Mouse (Mus musculus): ENCODE data around the gene Scarb2. TPM values are rescaled to one million over a fixed set of nuclear protein-coding genes. Genes with fewer than 3 reads are reported as not detected.

Scarb2 gene
- total RNA-seq, 1 experiment: 39.0 TPM

DNA sequence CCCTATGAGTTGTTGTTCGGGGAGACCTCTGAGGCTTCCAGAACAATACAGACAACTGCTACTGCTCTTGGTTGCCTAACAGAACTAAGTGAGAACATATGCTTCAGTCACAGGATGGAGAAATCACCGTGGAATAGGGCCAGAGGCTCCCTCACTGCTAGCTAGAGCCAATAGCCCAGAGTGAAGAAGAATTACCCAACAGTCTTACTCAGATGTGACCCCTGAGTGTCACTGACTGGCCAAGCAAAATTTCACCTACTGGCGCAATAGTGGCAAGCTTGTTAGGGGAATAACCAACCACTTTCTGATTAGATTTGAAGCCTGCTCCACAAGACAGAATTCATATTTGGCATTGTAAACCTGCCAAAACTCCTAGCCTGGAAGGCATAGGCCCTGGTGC, 19.9 kb downstream of the Scarb2 start:
- DNase-seq (ENCODE audit: low read depth, low spot score): no peak
- in situ Hi-C loops (cut with MboI; ENCODE audit: low sequenced_read_pairs in 2 of 2, unreplicated experiment in 2 of 2): no loop called here
- Histone ChIP-seq H3K36me3 (ENCODE audit: control insufficient read depth, insufficient read depth, low read length, poor library complexity, severe bottlenecking) (peaks cover 14% of the 10 kb centered on the region), H3K9me3 (ENCODE audit: control insufficient read depth, insufficient read depth, low read depth, low read length) (no peaks in the 10 kb centered on the region), H3K4me3 (ENCODE audit: insufficient read depth in 1 of 2, low read depth in 1 of 2, low read length in 2 of 2, poor library complexity in 1 of 2, severe bottlenecking in 1 of 2) (no peak overlapping the region), H3K9ac (ENCODE audit: insufficient read depth, low read depth, low read length, poor library complexity, severe bottlenecking) (no peak overlapping the region), H3K27ac (ENCODE audit: insufficient read depth, low read depth, low read length, poor library complexity, severe bottlenecking) (no peak overlapping the region), H3K4me1 (ENCODE audit: control insufficient read depth in 2 of 2, insufficient read depth in 2 of 2, low read length in 2 of 2, poor library complexity in 1 of 2) (peaks cover 2 to 14% of the 10 kb centered on the region in 2 experiments; a peak in 2 of 4 replicates)
- TF ChIP-seq ZNF384 (IDR thresholded peaks at IDR 0.05; ENCODE audit: low read depth, low read length): no peak
- no peak for TF ChIP-seq ZC3H11A (IDR thresholded peaks at IDR 0.05; ENCODE audit: borderline replicate concordance, low read depth, low read length)
- TF ChIP-seq CHD2 (IDR thresholded peaks at IDR 0.05; ENCODE audit: low read depth, low read length): no peak
- no peak for TF ChIP-seq MAFK (IDR thresholded peaks at IDR 0.05; ENCODE audit: insufficient read depth, low read depth, low read length)
- no peak for TF ChIP-seq HCFC1 (IDR thresholded peaks at IDR 0.05; ENCODE audit: borderline replicate concordance, insufficient read depth, low read length)

DNA sequence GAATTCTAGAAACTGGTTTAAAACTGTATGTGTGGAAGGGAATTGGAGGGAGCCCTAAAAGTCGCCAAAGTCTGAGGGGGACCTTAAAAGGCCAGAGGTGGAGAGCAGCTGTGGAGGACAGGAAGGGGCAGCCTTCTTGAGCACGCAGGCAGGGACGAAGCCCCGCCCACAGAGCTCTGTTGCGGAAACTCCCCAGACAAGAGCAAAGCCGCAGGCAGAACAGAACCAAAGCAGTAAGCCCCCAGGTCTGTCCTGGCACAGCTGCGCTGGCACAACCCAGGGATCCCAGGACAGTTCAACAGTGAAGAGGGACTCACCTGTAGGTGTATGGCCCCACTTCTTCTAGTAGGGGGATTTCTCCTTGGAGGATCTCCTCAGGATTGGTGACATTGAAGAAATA, 21.8 kb downstream of the Scarb2 start:
- no peak overlapping the region for H3K9ac ChIP-seq (ENCODE audit: insufficient read depth, low read depth, low read length, poor library complexity, severe bottlenecking)
- H3K36me3 ChIP-seq (ENCODE audit: control insufficient read depth, insufficient read depth, low read length, poor library complexity, severe bottlenecking): peaks cover 11% of the 10 kb centered on the region
- DNase-seq (ENCODE audit: low read depth, low spot score): no peak
- H3K4me1 ChIP-seq (ENCODE audit: control insufficient read depth in 2 of 2, insufficient read depth in 2 of 2, low read length in 2 of 2, poor library complexity in 1 of 2): peaks cover 0 to 8% of the 10 kb centered on the region in 2 experiments; a peak in 2 of 4 replicates
- no peak overlapping the region for H3K27ac ChIP-seq (ENCODE audit: insufficient read depth, low read depth, low read length, poor library complexity, severe bottlenecking)
- H3K4me3 ChIP-seq (ENCODE audit: insufficient read depth in 1 of 2, low read depth in 1 of 2, low read length in 2 of 2, poor library complexity in 1 of 2, severe bottlenecking in 1 of 2): no peak overlapping the region
- no peaks in the 10 kb centered on the region for H3K9me3 ChIP-seq (ENCODE audit: control insufficient read depth, insufficient read depth, low read depth, low read length)
- in situ Hi-C loops (cut with MboI; ENCODE audit: low sequenced_read_pairs in 2 of 2, unreplicated experiment in 2 of 2): no loop called here
- TF ChIP-seq ZC3H11A (IDR thresholded peaks at IDR 0.05; ENCODE audit: borderline replicate concordance, low read depth, low read length): no peak

DNA sequence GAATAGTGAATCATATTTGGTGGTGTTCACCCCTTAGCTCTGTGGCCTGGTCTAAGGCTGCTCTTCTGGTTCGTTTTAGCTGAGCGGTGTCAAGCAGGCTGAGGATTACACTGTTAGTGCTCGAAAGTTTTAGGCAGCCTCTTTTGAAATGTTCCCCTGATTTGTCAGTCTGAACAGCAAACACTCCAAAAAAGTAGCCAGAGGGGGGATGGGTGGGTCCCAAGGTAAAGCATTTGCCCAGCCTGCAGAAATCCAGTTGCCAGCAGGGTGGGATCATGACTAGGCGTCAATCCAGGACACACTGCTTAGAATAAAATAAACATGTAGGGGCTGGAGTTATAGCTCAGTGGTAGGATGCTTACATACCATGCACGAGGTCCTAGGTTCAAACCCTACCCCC, 33.8 kb downstream of the Scarb2 start:
- H3K27ac ChIP-seq (ENCODE audit: insufficient read depth, low read depth, low read length, poor library complexity, severe bottlenecking): no peak overlapping the region
- TF ChIP-seq HCFC1 (IDR thresholded peaks at IDR 0.05; ENCODE audit: borderline replicate concordance, insufficient read depth, low read length) (no peak), CHD2 (IDR thresholded peaks at IDR 0.05; ENCODE audit: low read depth, low read length) (no peak), MAFK (IDR thresholded peaks at IDR 0.05; ENCODE audit: insufficient read depth, low read depth, low read length) (no peak), ZNF384 (IDR thresholded peaks at IDR 0.05; ENCODE audit: low read depth, low read length) (no peak), ZC3H11A (IDR thresholded peaks at IDR 0.05; ENCODE audit: borderline replicate concordance, low read depth, low read length) (no peak)
- H3K9ac ChIP-seq (ENCODE audit: insufficient read depth, low read depth, low read length, poor library complexity, severe bottlenecking): no peak overlapping the region
- H3K4me3 ChIP-seq (ENCODE audit: insufficient read depth in 1 of 2, low read depth in 1 of 2, low read length in 2 of 2, poor library complexity in 1 of 2, severe bottlenecking in 1 of 2): no peak overlapping the region
- H3K36me3 ChIP-seq (ENCODE audit: control insufficient read depth, insufficient read depth, low read length, poor library complexity, severe bottlenecking): peaks cover 4% of the 10 kb centered on the region; the same call in 1 of the 2 replicates
- H3K9me3 ChIP-seq (ENCODE audit: control insufficient read depth, insufficient read depth, low read depth, low read length): no peaks in the 10 kb centered on the region
- H3K4me1 ChIP-seq (ENCODE audit: control insufficient read depth in 2 of 2, insufficient read depth in 2 of 2, low read length in 2 of 2, poor library complexity in 1 of 2): peaks cover 0 to 4% of the 10 kb centered on the region in 2 experiments; a peak in 1 of 4 replicates
- DNase-seq (ENCODE audit: low read depth, low spot score): no peak
- in situ Hi-C loops (cut with MboI; ENCODE audit: low sequenced_read_pairs in 2 of 2, unreplicated experiment in 2 of 2): no loop called here

DNA sequence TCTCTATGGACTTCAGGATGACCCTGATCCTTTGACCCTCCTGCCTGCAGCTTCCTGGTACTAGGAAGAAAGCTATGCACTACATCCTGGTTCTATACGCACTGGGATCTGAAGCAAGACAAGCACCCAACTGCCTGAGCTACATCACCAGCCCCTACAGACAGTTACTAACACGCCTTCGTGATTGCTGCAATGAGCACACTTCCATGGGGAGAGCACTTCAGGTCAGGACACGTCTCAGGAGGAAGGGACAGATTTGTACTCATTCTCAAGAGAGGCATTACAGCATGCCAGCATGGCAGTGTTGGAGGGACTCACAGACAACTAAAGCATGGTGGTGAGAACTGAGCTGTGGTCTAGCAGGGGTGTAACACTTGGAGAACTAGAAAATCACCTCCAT, 35.1 kb downstream of the Scarb2 start:
- in situ Hi-C loops (cut with MboI; ENCODE audit: low sequenced_read_pairs in 2 of 2, unreplicated experiment in 2 of 2): no loop called here
- no peaks in the 10 kb centered on the region for H3K9me3 ChIP-seq (ENCODE audit: control insufficient read depth, insufficient read depth, low read depth, low read length)
- TF ChIP-seq ZNF384 (IDR thresholded peaks at IDR 0.05; ENCODE audit: low read depth, low read length): no peak

More for the DNA sequence above, 35.1 kb downstream of the Scarb2 start:
- no peak overlapping the region for H3K4me3 ChIP-seq (ENCODE audit: insufficient read depth in 1 of 2, low read depth in 1 of 2, low read length in 2 of 2, poor library complexity in 1 of 2, severe bottlenecking in 1 of 2)
- H3K4me1 ChIP-seq (ENCODE audit: control insufficient read depth in 2 of 2, insufficient read depth in 2 of 2, low read length in 2 of 2, poor library complexity in 1 of 2): peaks cover 0 to 4% of the 10 kb centered on the region in 2 experiments; a peak in 1 of 4 replicates
- peaks cover 4% of the 10 kb centered on the region; the same call in 1 of the 2 replicates for H3K36me3 ChIP-seq (ENCODE audit: control insufficient read depth, insufficient read depth, low read length, poor library complexity, severe bottlenecking)
- no peak for DNase-seq (ENCODE audit: low read depth, low spot score)
- no peak overlapping the region for H3K9ac ChIP-seq (ENCODE audit: insufficient read depth, low read depth, low read length, poor library complexity, severe bottlenecking)
- H3K27ac ChIP-seq (ENCODE audit: insufficient read depth, low read depth, low read length, poor library complexity, severe bottlenecking): no peak overlapping the region

Measured in ES-E14 (cell line).